Mouse (Mus musculus) hindbrain, embryonic 11.5 days (tissue): Measurements from ENCODE around the gene Rab11fip3. TPM values are rescaled to one million over a fixed set of nuclear protein-coding genes. Genes with fewer than 3 reads are reported as not detected.

Experiments
- ATAC-seq: fragments of 200-750 bp; cut with Nextera tagmentation; 2 replicates; pipeline ENCODE4 v1.8.0; 2017; ENCODE audit warnings: mild to moderate bottlenecking, moderate TSS enrichment, moderate library complexity; ENCODE audit not compliant: low FRiP score
- DNase-seq: peaks from one replicate; pipeline ENCODE4 v3.0.0-alpha.2; 2015; ENCODE audit warnings: low spot score
- H3K27ac ChIP-seq: fragments of 300-500 bp; sonication (generic); 2 replicates; pipeline ENCODE4 v1.5.1; 2014; ENCODE audit warnings: mild to moderate bottlenecking, low read depth, low read length
- H3K27me3 ChIP-seq: fragments of 300-500 bp; sonication (generic); 2 replicates; pipeline ENCODE4 v1.6.1; 2014; ENCODE audit warnings: mild to moderate bottlenecking, low read length, moderate library complexity, mixed read lengths; ENCODE audit not compliant: control insufficient read depth, insufficient read depth
- H3K36me3 ChIP-seq: fragments of 300-500 bp; sonication (generic); 2 replicates; pipeline ENCODE4 v1.6.1; 2014; ENCODE audit warnings: mild to moderate bottlenecking, low read length, moderate library complexity, mixed read lengths; ENCODE audit not compliant: control insufficient read depth, insufficient read depth
- H3K4me1 ChIP-seq: fragments of 300-500 bp; sonication (generic); replicated peaks from 2 replicates; pipeline ENCODE4 v1.6.1; 2014; ENCODE audit warnings: low read length, mixed read lengths; ENCODE audit not compliant: control insufficient read depth, insufficient read depth
- H3K4me2 ChIP-seq: fragments of 300-500 bp; sonication (generic); replicated peaks from 2 replicates; pipeline ENCODE4 v1.6.1; 2014; ENCODE audit warnings: mild to moderate bottlenecking, low read depth, low read length
- H3K4me3 ChIP-seq: fragments of 300-500 bp; sonication (generic); 2 replicates; pipeline ENCODE4 v1.5.1; 2014; ENCODE audit warnings: low read depth, low read length
- H3K9ac ChIP-seq: fragments of 300-500 bp; sonication (generic); 2 replicates; pipeline ENCODE4 v1.6.1; 2014; ENCODE audit warnings: low read depth, low read length
- H3K9me3 ChIP-seq: fragments of 300-500 bp; sonication (generic); 2 replicates; pipeline ENCODE4 v1.6.1; 2016; ENCODE audit warnings: low read length; ENCODE audit not compliant: control insufficient read depth
- WGBS: fragments of 180-500 bp; shearing (Covaris S2); extraction: QIAGEN DNeasy Blood & Tissue Kit; methylation state at CpG from one replicate; pipeline ENCODE4 v1.1.7; 2014; 5-methylcytosine and 5-hydroxymethylcytosine counted together
- polyA plus RNA-seq: library from polyadenylated mRNA; unstranded; fragments of >200 nt; fragmentation: Nextera tagmentation; extraction: Ambion mirVana; gene quantifications from 2 replicates; pipeline ENCODE4 v1.2.1, GENCODE M21; 2014

Rab11fip3 gene
- polyA plus RNA-seq, 1 experiment from 2014 or later: 20.4 TPM

DNA sequence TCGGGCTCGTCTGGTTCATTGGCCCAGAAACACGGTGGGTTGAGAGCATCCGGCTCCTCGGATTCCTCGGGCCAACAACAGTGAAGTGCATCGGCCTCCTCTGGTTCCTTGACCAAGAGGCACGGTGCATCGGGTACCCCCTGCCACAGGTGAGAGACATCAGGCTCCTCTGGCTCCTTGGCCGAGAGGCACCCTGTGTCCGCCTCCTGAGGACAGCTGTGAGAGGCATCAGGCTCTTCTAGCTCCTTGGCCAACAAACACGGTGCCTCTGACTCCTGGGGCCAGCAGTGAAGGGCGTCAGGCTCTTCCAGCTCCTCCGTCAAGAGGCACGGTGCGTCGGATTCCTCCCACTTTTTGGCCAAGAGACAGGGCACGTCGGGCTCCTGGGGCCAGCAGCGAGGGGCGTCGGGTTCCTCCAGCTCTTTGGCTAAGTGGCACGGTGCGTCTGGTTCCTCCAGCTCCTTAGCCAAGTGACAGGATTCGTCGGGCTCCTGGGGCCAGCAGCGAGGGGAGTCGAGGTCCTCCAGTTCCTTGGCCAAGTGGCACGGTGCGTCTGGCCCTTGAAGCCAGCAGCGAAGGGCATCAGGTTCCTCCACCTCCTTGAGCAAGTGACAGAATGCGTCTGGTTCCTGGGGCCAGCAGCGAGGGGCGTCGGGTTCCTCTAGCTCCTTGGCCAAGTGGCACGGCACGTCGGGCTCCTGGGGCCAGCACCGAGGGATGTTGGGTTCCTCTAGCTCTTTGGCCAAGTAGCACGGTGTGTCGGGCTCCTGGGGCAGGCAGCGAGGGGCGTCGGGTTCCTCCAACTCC is 1.1 kb downstream of the Rab11fip3 start:
- ATAC-seq (peak; percentile 17; the same call in 1 of the 2 replicates), DNase-seq (peak; percentile 45)
- Histone ChIP-seq H3K4me2 (peak overlapping the region; percentile 94), H3K27ac (0 out of 2 replicates have a peak overlapping the region, but pooled peaks have one; percentile 42), H3K27me3 (peaks cover 8% of the 10 kb centered on the region; the same call in 1 of the 2 replicates), H3K9ac (peak overlapping the region; percentile 94), H3K9me3 (no peaks in the 10 kb centered on the region), H3K36me3 (no peaks in the 10 kb centered on the region), H3K4me3 (peak overlapping the region; percentile 83), H3K4me1 (peaks cover 8% of the 10 kb centered on the region)
- WGBS: 1% methylated on average over 44 of the region's 44 CpGs

DNA sequence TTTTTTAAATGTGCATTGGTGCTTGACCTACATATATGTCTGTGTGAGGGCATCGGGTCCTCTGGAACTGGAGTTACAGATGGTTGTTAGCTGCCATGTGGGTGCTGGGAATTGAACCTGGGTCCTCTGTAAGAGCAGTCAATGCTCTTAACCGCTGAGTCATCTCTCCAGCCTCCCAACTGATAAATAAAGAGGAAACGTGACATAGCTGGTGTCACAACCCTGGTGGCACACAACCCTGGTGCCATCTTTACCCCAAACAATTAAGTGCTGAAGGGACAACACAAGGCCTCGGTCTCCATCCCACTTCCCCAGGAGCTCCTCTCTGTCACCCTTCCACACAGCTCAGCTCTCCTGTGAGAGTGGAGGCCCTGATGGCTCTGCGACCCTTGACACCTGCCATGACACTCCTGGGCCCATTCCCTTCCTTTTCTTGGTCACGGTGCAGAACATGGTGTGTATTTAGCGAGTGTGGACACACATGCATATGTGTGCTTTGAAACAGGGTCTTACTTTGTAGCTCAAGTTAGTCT is 2.8 kb downstream of the Rab11fip3 start:
- Histone ChIP-seq H3K27me3 (peaks cover 8% of the 10 kb centered on the region; the same call in 1 of the 2 replicates), H3K36me3 (no peaks in the 10 kb centered on the region), H3K4me3 (peak overlapping the region; percentile 83), H3K9me3 (no peaks in the 10 kb centered on the region), H3K4me2 (peak overlapping the region; percentile 94), H3K4me1 (peaks cover 8% of the 10 kb centered on the region), H3K9ac (peak overlapping the region; percentile 94), H3K27ac (no peak overlapping the region)
- ATAC-seq: no peak
- WGBS: 88% methylated on average over 7 of the region's 7 CpGs
- no peak for DNase-seq

GRCm38 (mm10) chr17:26064916-26065315 is 4.4 kb downstream of the Rab11fip3 start:
- peaks cover 8% of the 10 kb centered on the region for H3K4me1 ChIP-seq
- 0 out of 2 replicates have a peak overlapping the region, but pooled peaks have one; percentile 11 for H3K9ac ChIP-seq
- H3K9me3 ChIP-seq: no peaks in the 10 kb centered on the region
- DNase-seq (no peak), ATAC-seq (no peak)
- H3K27ac ChIP-seq: no peak overlapping the region
- H3K4me2 ChIP-seq: peak overlapping the region; percentile 4; the same call in 1 of the 2 replicates
- WGBS: 63% methylated on average over 6 of the region's 6 CpGs
- H3K4me3 ChIP-seq: no peak overlapping the region
- H3K36me3 ChIP-seq: no peaks in the 10 kb centered on the region
- H3K27me3 ChIP-seq: 0 out of 2 replicates have a peak, but pooled peaks cover 2% of the 10 kb centered on the region

DNA sequence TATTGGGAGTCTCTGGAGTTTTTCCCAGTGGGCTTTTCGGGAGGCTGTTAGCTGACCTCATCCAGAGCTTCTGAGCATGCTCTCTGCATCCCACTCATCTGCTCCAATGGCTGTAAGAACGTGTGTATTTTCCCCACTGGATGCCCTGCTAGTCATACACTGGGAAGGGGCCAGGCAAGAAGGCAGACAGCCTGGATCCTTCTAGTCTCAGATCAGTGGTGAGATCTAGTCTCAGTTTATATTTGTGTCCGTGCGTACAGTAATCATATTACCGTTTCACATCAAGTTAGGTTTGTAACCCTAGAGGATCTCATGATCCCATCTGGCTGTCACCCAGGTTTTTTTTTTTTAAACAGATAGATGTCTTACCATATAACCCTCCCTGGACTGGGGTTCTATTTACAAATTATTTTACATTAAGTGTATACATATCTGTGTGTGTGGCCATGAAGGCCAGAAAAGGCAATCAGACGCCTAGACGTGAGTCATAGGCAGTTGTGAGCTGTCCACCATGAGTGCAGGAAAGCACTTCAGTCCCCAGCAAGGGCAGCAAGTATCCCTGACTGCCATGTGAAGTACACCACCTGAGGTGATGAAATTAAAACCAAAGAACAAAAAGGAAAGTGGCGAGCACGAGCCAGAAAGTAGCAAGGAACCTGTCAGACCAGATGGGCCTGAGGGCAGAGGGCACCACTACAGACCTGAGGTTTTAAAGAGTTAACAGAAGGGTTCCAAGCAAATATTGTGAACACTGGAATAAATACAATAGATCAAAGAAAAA is 11.4 kb downstream of the Rab11fip3 start:
- Histone ChIP-seq H3K27ac (no peak overlapping the region), H3K4me1 (no peaks in the 10 kb centered on the region), H3K27me3 (no peaks in the 10 kb centered on the region), H3K9ac (no peak overlapping the region), H3K4me2 (no peak overlapping the region), H3K36me3 (peaks cover 3% of the 10 kb centered on the region; the same call in 1 of the 2 replicates), H3K9me3 (no peaks in the 10 kb centered on the region), H3K4me3 (no peak overlapping the region)
- ATAC-seq (no peak), DNase-seq (no peak)
- WGBS: 84% methylated on average over 9 of the region's 9 CpGs

DNA sequence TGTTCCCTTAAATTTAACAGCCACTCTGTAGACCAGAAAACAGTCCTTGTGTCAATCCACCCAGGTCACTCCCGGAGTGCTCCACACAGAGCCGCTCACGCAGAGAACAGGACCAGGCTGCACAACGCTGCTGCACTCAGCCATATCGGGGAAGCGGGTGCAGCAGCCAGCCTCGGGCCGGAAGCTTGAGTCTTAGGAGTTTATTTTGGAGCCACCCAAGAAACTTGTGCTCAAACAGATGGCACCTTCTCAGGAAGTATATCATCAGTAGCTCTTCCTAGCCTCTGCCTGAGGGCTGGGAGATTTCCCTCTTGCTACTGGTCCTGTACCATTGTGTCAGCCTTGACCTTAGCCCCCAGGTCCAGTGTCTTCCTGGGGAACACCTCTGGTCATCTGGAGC is 12.1 kb downstream of the Rab11fip3 start:
- Histone ChIP-seq H3K27ac (no peak overlapping the region), H3K4me1 (no peaks in the 10 kb centered on the region), H3K4me2 (no peak overlapping the region), H3K36me3 (peaks cover 3% of the 10 kb centered on the region; the same call in 1 of the 2 replicates), H3K9ac (no peak overlapping the region), H3K9me3 (no peaks in the 10 kb centered on the region), H3K27me3 (no peaks in the 10 kb centered on the region), H3K4me3 (no peak overlapping the region)
- WGBS: 92% methylated on average over 8 of the region's 8 CpGs
- ATAC-seq: no peak
- DNase-seq: no peak

- Histone ChIP-seq H3K9ac (no peak overlapping the region), H3K4me3 (no peak overlapping the region), H3K9me3 (no peaks in the 10 kb centered on the region), H3K27ac (no peak overlapping the region), H3K36me3 (peaks cover 3% of the 10 kb centered on the region; the same call in 1 of the 2 replicates), H3K4me2 (no peak overlapping the region), H3K4me1 (no peaks in the 10 kb centered on the region), H3K27me3 (no peaks in the 10 kb centered on the region)
- ATAC-seq: no peak
- DNase-seq: no peak
- WGBS: 66% methylated on average over 6 of the region's 6 CpGs
Observed at GRCm38 (mm10) chr17:26055164-26055563, 14.2 kb downstream of the Rab11fip3 start.

DNA sequence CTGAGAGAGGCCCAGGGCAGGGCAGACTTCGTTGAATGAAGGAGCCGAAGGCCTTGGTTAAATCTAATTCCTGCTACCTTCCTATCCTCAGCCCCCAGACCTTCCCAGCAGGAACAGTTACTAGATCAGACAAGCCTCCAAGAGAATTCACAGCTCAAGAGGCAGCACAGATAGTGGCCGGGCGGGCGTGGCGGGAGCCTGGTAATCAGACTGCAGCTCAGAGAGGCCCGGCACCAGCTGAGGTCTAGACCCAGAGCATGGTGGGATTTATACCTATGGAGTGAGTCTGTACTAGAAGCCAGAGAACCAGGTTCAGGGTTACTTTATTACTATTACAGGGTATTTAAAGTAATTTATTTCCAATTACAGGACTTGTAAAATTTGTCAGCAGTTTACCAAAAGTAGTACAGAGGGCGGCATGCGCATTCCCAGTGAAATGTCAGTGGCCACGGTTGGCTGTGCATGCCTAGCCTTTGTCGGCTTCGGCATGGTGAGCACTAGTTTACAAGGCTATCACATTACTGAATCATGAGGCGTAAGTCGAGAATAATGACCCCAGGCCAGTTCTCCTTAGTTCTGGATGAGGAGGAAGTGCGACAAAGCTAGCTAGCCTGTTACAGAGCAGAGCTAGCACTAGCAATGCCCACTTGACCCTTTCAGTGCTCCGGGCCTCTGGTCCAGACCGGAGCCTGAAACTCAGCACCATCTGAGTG is 15.1 kb downstream of the Rab11fip3 start:
- Histone ChIP-seq H3K27me3 (no peaks in the 10 kb centered on the region), H3K27ac (no peak overlapping the region), H3K4me1 (no peaks in the 10 kb centered on the region), H3K9ac (no peak overlapping the region), H3K36me3 (peaks cover 3% of the 10 kb centered on the region; the same call in 1 of the 2 replicates), H3K9me3 (no peaks in the 10 kb centered on the region), H3K4me3 (no peak overlapping the region), H3K4me2 (no peak overlapping the region)
- DNase-seq (no peak), ATAC-seq (no peak)
- WGBS: 71% methylated on average over 17 of the region's 17 CpGs

- DNase-seq: no peak
- Histone ChIP-seq H3K27me3 (no peaks in the 10 kb centered on the region), H3K4me1 (no peaks in the 10 kb centered on the region), H3K9me3 (no peaks in the 10 kb centered on the region), H3K27ac (no peak overlapping the region), H3K36me3 (peaks cover 3% of the 10 kb centered on the region; the same call in 1 of the 2 replicates), H3K4me2 (no peak overlapping the region), H3K4me3 (no peak overlapping the region), H3K9ac (no peak overlapping the region)
- WGBS: 86% methylated on average over 4 of the region's 4 CpGs
- ATAC-seq: no peak
Observed at GRCm38 (mm10) chr17:26052706-26053105, 16.6 kb downstream of the Rab11fip3 start.
